Mouse (Mus musculus): Measurements from ENCODE around the gene Lce1i. TPM values are rescaled to one million over a fixed set of nuclear protein-coding genes. Genes with fewer than 3 reads are reported as not detected.

The Lce1i gene
- polyA plus RNA-seq, 1 experiment from 2014 or later: not detected

Other genes with a start within 250 kb of the Lce1i start
- gene 2310046K23Rik, start 244.4 kb downstream of the Lce1i start, polyA plus RNA-seq (2015; fragmentation: Nextera tagmentation; extraction: Ambion mirVana): not detected in 2 replicates
- gene Ivl, start 205.2 kb downstream of the Lce1i start, polyA plus RNA-seq (2015; fragmentation: Nextera tagmentation; extraction: Ambion mirVana): 0.41 and 1.2 TPM in 2 replicates
- 0.67 TPM in 1 of 2 replicates, not detected in the other for gene Smcp, start 189.9 kb downstream of the Lce1i start, polyA plus RNA-seq (2015; fragmentation: Nextera tagmentation; extraction: Ambion mirVana)
- gene 2210017I01Rik, start 171.4 kb downstream of the Lce1i start, polyA plus RNA-seq (2015; fragmentation: Nextera tagmentation; extraction: Ambion mirVana): not detected in 2 replicates
- not detected in 2 replicates for gene Lce6a, start 157.2 kb downstream of the Lce1i start, polyA plus RNA-seq (2015; fragmentation: Nextera tagmentation; extraction: Ambion mirVana)
- not detected in 2 replicates for gene Lce1a1, start 130.6 kb downstream of the Lce1i start, polyA plus RNA-seq (2015; fragmentation: Nextera tagmentation; extraction: Ambion mirVana)
- gene Lce1b, start 122.0 kb downstream of the Lce1i start, polyA plus RNA-seq (2015; fragmentation: Nextera tagmentation; extraction: Ambion mirVana): not detected in 2 replicates
- not detected in 2 replicates for gene Lce1a2, start 108.6 kb downstream of the Lce1i start, polyA plus RNA-seq (2015; fragmentation: Nextera tagmentation; extraction: Ambion mirVana)
- not detected in 2 replicates for gene Lce1c, start 99.7 kb downstream of the Lce1i start, polyA plus RNA-seq (2015; fragmentation: Nextera tagmentation; extraction: Ambion mirVana)
- gene Lce1d, start 91.7 kb downstream of the Lce1i start, polyA plus RNA-seq (2015; fragmentation: Nextera tagmentation; extraction: Ambion mirVana): not detected in 2 replicates
- not detected in 2 replicates for gene Lce1e, start 69.8 kb downstream of the Lce1i start, polyA plus RNA-seq (2015; fragmentation: Nextera tagmentation; extraction: Ambion mirVana)
- gene Lce1f, start 58.5 kb downstream of the Lce1i start, polyA plus RNA-seq (2015; fragmentation: Nextera tagmentation; extraction: Ambion mirVana): not detected in 2 replicates
- gene Gm38119, start 39.8 kb downstream of the Lce1i start, polyA plus RNA-seq (2015; fragmentation: Nextera tagmentation; extraction: Ambion mirVana): not detected in 2 replicates
- not detected in 2 replicates for gene Lce1g, start 26.6 kb downstream of the Lce1i start, polyA plus RNA-seq (2015; fragmentation: Nextera tagmentation; extraction: Ambion mirVana)
- not detected in 2 replicates for gene Lce1h, start 13.8 kb downstream of the Lce1i start, polyA plus RNA-seq (2015; fragmentation: Nextera tagmentation; extraction: Ambion mirVana)
- gene Lce1j, start 11.6 kb upstream of the Lce1i start, polyA plus RNA-seq (2015; fragmentation: Nextera tagmentation; extraction: Ambion mirVana): not detected in 2 replicates
- not detected in 2 replicates for gene Lce1k, start 29.0 kb upstream of the Lce1i start, polyA plus RNA-seq (2015; fragmentation: Nextera tagmentation; extraction: Ambion mirVana)
- gene Kprp, start 48.3 kb upstream of the Lce1i start, polyA plus RNA-seq (2015; fragmentation: Nextera tagmentation; extraction: Ambion mirVana): 0.05 TPM in 1 of 2 replicates, not detected in the other
- gene Lce1l, start 72.4 kb upstream of the Lce1i start, polyA plus RNA-seq (2015; fragmentation: Nextera tagmentation; extraction: Ambion mirVana): not detected in 2 replicates
- not detected in 2 replicates for gene 2310050C09Rik, start 91.3 kb upstream of the Lce1i start, polyA plus RNA-seq (2015; fragmentation: Nextera tagmentation; extraction: Ambion mirVana)
- 0.62 TPM in 1 of 2 replicates, not detected in the other for gene Lce3a, start 147.3 kb upstream of the Lce1i start, polyA plus RNA-seq (2015; fragmentation: Nextera tagmentation; extraction: Ambion mirVana)
- not detected in 2 replicates for gene Lce3b, start 154.1 kb upstream of the Lce1i start, polyA plus RNA-seq (2015; fragmentation: Nextera tagmentation; extraction: Ambion mirVana)
- gene Lce3c, start 165.6 kb upstream of the Lce1i start, polyA plus RNA-seq (2015; fragmentation: Nextera tagmentation; extraction: Ambion mirVana): not detected in 2 replicates
- not detected in 2 replicates for gene Lce3d, start 178.5 kb upstream of the Lce1i start, polyA plus RNA-seq (2015; fragmentation: Nextera tagmentation; extraction: Ambion mirVana)
- gene Lce3e, start 188.2 kb upstream of the Lce1i start, polyA plus RNA-seq (2015; fragmentation: Nextera tagmentation; extraction: Ambion mirVana): 0.36 TPM in 1 of 2 replicates, not detected in the other
- 2.3 TPM in 1 of 2 replicates, not detected in the other for gene Lce3f, start 213.3 kb upstream of the Lce1i start, polyA plus RNA-seq (2015; fragmentation: Nextera tagmentation; extraction: Ambion mirVana)
- gene Crct1, start 236.8 kb upstream of the Lce1i start, polyA plus RNA-seq (2015; fragmentation: Nextera tagmentation; extraction: Ambion mirVana): 3.0 and 22.7 TPM in 2 replicates
- gene Lce1m, start 240.2 kb upstream of the Lce1i start, polyA plus RNA-seq (2015; fragmentation: Nextera tagmentation; extraction: Ambion mirVana): not detected in 2 replicates